ENCODE assay signal across 20 mouse cellular contexts in genomic region chr11:63948371-63948770, GRCm38 (mm10).
"Had no signal": no experiment of that assay in that cellular context is flagged by ENCODE, and none has a peak within 500 bp of the region (broad histone marks: within the 10 kb centered on the region; RNA-seq: fewer than 3 reads in every experiment).

No protein-coding gene starts in this region.

- H3K4me3 ChIP-seq: layer of hippocampus, adult 2 months; left cerebral cortex, adult 2 months; liver, embryonic 13.5 days; midbrain, embryonic 12.5 days; midbrain, embryonic 15.5 days; neural tube, embryonic 12.5 days; neural tube, embryonic 15.5 days; stomach, embryonic 15.5 days had no signal

- DNase-seq: kidney, adult 2 months; kidney, postnatal 25 days; layer of hippocampus, postnatal 36 days; liver, embryonic 13.5 days; lung, embryonic 14.5 days; lung, postnatal 14 days; retina, postnatal 1 day; right cerebral cortex, postnatal 25 days; spleen, adult 18-20 months; thymus, postnatal 25 days had no signal

- H3K27ac ChIP-seq: kidney, postnatal 0 days; layer of hippocampus, adult 2 months; left cerebral cortex, adult 2 months; liver, embryonic 13.5 days; macrophage; midbrain, embryonic 12.5 days; midbrain, embryonic 15.5 days; neural tube, embryonic 12.5 days; neural tube, embryonic 15.5 days; stomach, embryonic 15.5 days had no signal

- ATAC-seq: intestine, postnatal 0 days; midbrain, embryonic 15.5 days had no signal

- H3K9me3 ChIP-seq: liver, embryonic 13.5 days; midbrain, embryonic 12.5 days; midbrain, embryonic 15.5 days; neural tube, embryonic 12.5 days; neural tube, embryonic 15.5 days; stomach, embryonic 15.5 days had no signal

- H3K9ac ChIP-seq: liver, embryonic 13.5 days; lung, embryonic 14.5 days; midbrain, embryonic 12.5 days; midbrain, embryonic 15.5 days; neural tube, embryonic 12.5 days; neural tube, embryonic 15.5 days; stomach, embryonic 15.5 days had no signal

- H3K36me3 ChIP-seq: liver, embryonic 13.5 days; midbrain, embryonic 12.5 days; midbrain, embryonic 15.5 days; neural tube, embryonic 12.5 days; neural tube, embryonic 15.5 days; stomach, embryonic 15.5 days had no signal

- H3K4me2 ChIP-seq: liver, embryonic 13.5 days; lung, embryonic 14.5 days; midbrain, embryonic 12.5 days; midbrain, embryonic 15.5 days; neural tube, embryonic 12.5 days; neural tube, embryonic 15.5 days; stomach, embryonic 15.5 days had no signal

- H3K27me3 ChIP-seq: midbrain, embryonic 15.5 days; neural tube, embryonic 12.5 days; neural tube, embryonic 15.5 days; stomach, embryonic 15.5 days had no signal
